Mouse (Mus musculus) thymus, postnatal 14 days (tissue): Measurements from ENCODE around the gene Sec14l4.
"Not testable (repeated sequence)": the region's sequence is repeated elsewhere in the genome, so short reads cannot be mapped to it uniquely, and the experiment has no call there.

Experiments
- DNase-seq: peaks from one replicate; pipeline ENCODE4 v3.0.0; 2021

Gene Sec14l4

GRCm38 (mm10) chr11:4031126-4031941 lies at the start of gene Sec14l4:
TSS of gene Sec14l4 (plus strand) at chr11:4031462.
- DNase-seq: no peak

GRCm38 (mm10) chr11:3981536-3981935 lies 49.7 kb upstream of the Sec14l4 start:
- DNase-seq: no peak

GRCm38 (mm10) chr11:3982275-3983209 lies 48.7 kb upstream of the Sec14l4 start:
- DNase-seq: no peak

- no peak for DNase-seq
These were observed 47.9 kb upstream of the Sec14l4 start, which contains the start of gene Gal3st1 for GRCm38 (mm10) chr11:3983291-3983862. TSS of gene Gal3st1 (plus strand) at chr11:3983636.

- no peak for DNase-seq
These were observed 47.2 kb upstream of the Sec14l4 start for GRCm38 (mm10) chr11:3983863-3984745.

- DNase-seq: no peak
These were observed 41.5 kb upstream of the Sec14l4 start for GRCm38 (mm10) chr11:3989748-3990147.

GRCm38 (mm10) chr11:3993132-3993531 lies 38.1 kb upstream of the Sec14l4 start:
- DNase-seq: no peak

- no peak for DNase-seq
These were observed 37.3 kb upstream of the Sec14l4 start for GRCm38 (mm10) chr11:3993914-3994313.

GRCm38 (mm10) chr11:3995511-3995910 lies 35.8 kb upstream of the Sec14l4 start:
- DNase-seq: no peak

GRCm38 (mm10) chr11:3996840-3997239 lies 34.4 kb upstream of the Sec14l4 start:
- no peak for DNase-seq

GRCm38 (mm10) chr11:3997978-3998720 lies 33.1 kb upstream of the Sec14l4 start:
- DNase-seq: no peak

- no peak for DNase-seq
These were observed 31.7 kb upstream of the Sec14l4 start for GRCm38 (mm10) chr11:3999547-3999946.

GRCm38 (mm10) chr11:4001603-4002002 lies 29.7 kb upstream of the Sec14l4 start:
- DNase-seq: peak; percentile 65

- no peak for DNase-seq
These were observed 25.9 kb upstream of the Sec14l4 start for GRCm38 (mm10) chr11:4005220-4005805.

- no peak for DNase-seq
These were observed 24.8 kb upstream of the Sec14l4 start for GRCm38 (mm10) chr11:4006462-4006861.

GRCm38 (mm10) chr11:4012616-4013015 lies 18.6 kb upstream of the Sec14l4 start:
- DNase-seq: no peak

GRCm38 (mm10) chr11:4015796-4016195 lies 15.5 kb upstream of the Sec14l4 start:
- DNase-seq: not testable (repeated sequence)

- not testable (repeated sequence) for DNase-seq
These were observed 9.2 kb upstream of the Sec14l4 start for GRCm38 (mm10) chr11:4022111-4022510.

GRCm38 (mm10) chr11:4023321-4023720 lies 7.9 kb upstream of the Sec14l4 start:
- no peak for DNase-seq

- DNase-seq: no peak
These were observed 4.2 kb upstream of the Sec14l4 start for GRCm38 (mm10) chr11:4027066-4027465.
